Mouse (Mus musculus): ENCODE results near the gene Cpm. TPM values are rescaled to one million over a fixed set of nuclear protein-coding genes. Genes with fewer than 3 reads are reported as not detected.

Gene Cpm
- polyA plus RNA-seq, 1 experiment from 2014 or later = 23.5 TPM

DNA sequence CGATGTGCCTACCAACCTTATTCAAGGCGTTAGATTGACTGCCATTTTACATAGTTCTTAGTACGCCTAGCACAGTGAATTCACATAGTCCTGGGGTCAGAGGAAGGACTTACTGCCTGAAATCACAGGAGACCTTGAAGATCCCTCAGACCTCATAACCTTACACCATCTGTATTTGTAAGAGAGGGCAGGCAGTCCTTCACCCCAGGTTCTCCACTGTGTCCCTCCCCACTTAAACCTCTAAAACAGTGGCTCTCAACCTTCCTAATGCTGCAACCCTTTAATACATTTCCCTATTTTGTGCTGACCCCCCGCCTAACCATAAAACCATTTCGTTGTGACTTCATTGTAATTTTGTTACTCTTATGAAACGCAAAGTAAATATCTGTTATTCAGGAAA is 1.4 kb upstream of the Cpm start:
- H3K4me2 ChIP-seq = peak overlapping the region; percentile 94; the same call in 1 of the 2 replicates
- no peak overlapping the region for H3K9ac ChIP-seq
- no peak for TF ChIP-seq CTCF (IDR thresholded peaks at IDR 0.05; ENCODE audit: low read depth)
- H3K27ac ChIP-seq (ENCODE audit: low read depth) = no peak overlapping the region
- no peak overlapping the region for H3K4me3 ChIP-seq (ENCODE audit: low read depth, low read length)
- peaks cover 17% of the 10 kb centered on the region for H3K27me3 ChIP-seq (ENCODE audit: insufficient read depth, low read length)
- 48% methylated on average over 6 of the region's 6 CpGs for WGBS
- H3K9me3 ChIP-seq (ENCODE audit: low read depth, low read length) = no peaks in the 10 kb centered on the region
- H3K36me3 ChIP-seq (ENCODE audit: insufficient read depth) = no peaks in the 10 kb centered on the region
- no peak for DNase-seq
- no peaks in the 10 kb centered on the region for H3K4me1 ChIP-seq (ENCODE audit: insufficient read depth)
- no peak for ATAC-seq (ENCODE audit: insufficient read depth)

DNA sequence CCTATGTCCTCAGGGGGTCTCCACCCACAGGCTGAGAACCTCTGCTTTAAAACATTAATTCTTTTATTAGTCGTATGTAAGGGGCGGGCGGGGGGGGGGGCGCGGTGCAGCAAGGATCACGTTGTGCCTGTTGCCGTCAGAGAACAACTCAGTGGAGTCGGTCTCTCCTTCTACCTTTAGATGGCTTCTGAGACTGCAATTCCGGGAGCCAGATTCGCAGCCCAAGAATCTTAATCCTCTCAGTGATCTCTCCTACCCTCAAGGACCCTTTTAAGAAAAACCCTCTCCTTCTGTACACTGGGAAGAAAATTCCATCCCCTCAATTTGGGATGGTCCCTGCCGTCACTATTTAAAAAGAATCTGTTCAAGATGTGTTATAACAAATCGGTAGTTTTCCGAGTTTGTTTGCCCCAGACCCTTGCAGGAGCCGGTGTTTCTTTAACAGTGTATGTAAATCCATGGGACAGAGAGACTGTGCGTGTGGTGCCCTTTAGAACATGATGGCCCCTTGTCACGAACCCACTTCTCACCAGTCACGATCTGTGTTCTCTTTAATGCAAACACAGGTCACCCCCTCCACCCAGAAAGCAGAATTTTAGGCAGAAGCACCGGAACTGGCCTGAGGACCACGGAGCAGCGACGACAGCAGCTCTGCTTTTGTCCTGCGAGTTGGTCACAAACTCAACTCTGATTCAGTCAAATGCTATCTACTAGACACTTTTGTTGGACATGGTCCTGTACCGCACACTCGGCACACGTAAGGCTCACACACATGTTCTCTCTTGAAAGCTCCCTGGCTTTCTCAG is 734 bp upstream of the Cpm start:
- H3K4me3 ChIP-seq (ENCODE audit: low read depth, low read length) = peak overlapping the region; percentile 52
- H3K4me2 ChIP-seq = peak overlapping the region; percentile 94
- peak; percentile 21; the same call in 1 of the 2 replicates for ATAC-seq (ENCODE audit: insufficient read depth)
- H3K27me3 ChIP-seq (ENCODE audit: insufficient read depth, low read length) = peaks cover 17% of the 10 kb centered on the region
- no peak overlapping the region for H3K27ac ChIP-seq (ENCODE audit: low read depth)
- no peaks in the 10 kb centered on the region for H3K36me3 ChIP-seq (ENCODE audit: insufficient read depth)
- no peak for TF ChIP-seq CTCF (IDR thresholded peaks at IDR 0.05; ENCODE audit: low read depth)
- peak overlapping the region; percentile 49 for H3K9ac ChIP-seq
- no peak for DNase-seq
- no peaks in the 10 kb centered on the region for H3K9me3 ChIP-seq (ENCODE audit: low read depth, low read length)
- no peaks in the 10 kb centered on the region for H3K4me1 ChIP-seq (ENCODE audit: insufficient read depth)
- 3% methylated on average over 25 of the region's 25 CpGs for WGBS

GRCm38 (mm10) chr10:117630176-117630575 is 876 bp downstream of the Cpm start:
- DNase-seq (no peak), ATAC-seq (ENCODE audit: insufficient read depth) (no peak)
- Histone ChIP-seq H3K36me3 (ENCODE audit: insufficient read depth) (no peaks in the 10 kb centered on the region), H3K4me2 (peak overlapping the region; percentile 94), H3K9me3 (ENCODE audit: low read depth, low read length) (no peaks in the 10 kb centered on the region), H3K27ac (ENCODE audit: low read depth) (no peak overlapping the region), H3K9ac (peak overlapping the region; percentile 49; the same call in 1 of the 2 replicates), H3K27me3 (ENCODE audit: insufficient read depth, low read length) (peaks cover 17% of the 10 kb centered on the region), H3K4me3 (ENCODE audit: low read depth, low read length) (peak overlapping the region; percentile 52), H3K4me1 (ENCODE audit: insufficient read depth) (no peaks in the 10 kb centered on the region)
- no peak for TF ChIP-seq CTCF (IDR thresholded peaks at IDR 0.05; ENCODE audit: low read depth)
- 19% methylated on average over 8 of the region's 8 CpGs for whole genome bisulfite sequencing

GRCm38 (mm10) chr10:117630810-117631209 is 1.5 kb downstream of the Cpm start:
- Histone ChIP-seq H3K27ac (ENCODE audit: low read depth) (no peak overlapping the region), H3K27me3 (ENCODE audit: insufficient read depth, low read length) (peaks cover 17% of the 10 kb centered on the region), H3K4me2 (peak overlapping the region; percentile 94; the same call in 1 of the 2 replicates), H3K36me3 (ENCODE audit: insufficient read depth) (no peaks in the 10 kb centered on the region), H3K4me3 (ENCODE audit: low read depth, low read length) (no peak overlapping the region), H3K4me1 (ENCODE audit: insufficient read depth) (no peaks in the 10 kb centered on the region), H3K9ac (no peak overlapping the region), H3K9me3 (ENCODE audit: low read depth, low read length) (no peaks in the 10 kb centered on the region)
- 60% methylated on average over 2 of the region's 2 CpGs for WGBS
- DNase-seq (no peak), ATAC-seq (ENCODE audit: insufficient read depth) (no peak)
- TF ChIP-seq CTCF (IDR thresholded peaks at IDR 0.05; ENCODE audit: low read depth) = no peak

GRCm38 (mm10) chr10:117631562-117632259 is 2.4 kb downstream of the Cpm start:
- H3K4me1 ChIP-seq (ENCODE audit: insufficient read depth) = no peaks in the 10 kb centered on the region
- H3K4me3 ChIP-seq (ENCODE audit: low read depth, low read length) = no peak overlapping the region
- no peak overlapping the region for H3K9ac ChIP-seq
- ATAC-seq (ENCODE audit: insufficient read depth) = no peak
- no peak overlapping the region for H3K4me2 ChIP-seq
- no peaks in the 10 kb centered on the region for H3K9me3 ChIP-seq (ENCODE audit: low read depth, low read length)
- H3K27me3 ChIP-seq (ENCODE audit: insufficient read depth, low read length) = peaks cover 17% of the 10 kb centered on the region
- no peak for DNase-seq
- WGBS = 80% methylated on average over 16 of the region's 16 CpGs
- H3K27ac ChIP-seq (ENCODE audit: low read depth) = no peak overlapping the region
- TF ChIP-seq CTCF (IDR thresholded peaks at IDR 0.05; ENCODE audit: low read depth) = no peak
- no peaks in the 10 kb centered on the region for H3K36me3 ChIP-seq (ENCODE audit: insufficient read depth)

- no peak overlapping the region for H3K9ac ChIP-seq
- H3K4me1 ChIP-seq (ENCODE audit: insufficient read depth) = no peaks in the 10 kb centered on the region
- no peaks in the 10 kb centered on the region for H3K9me3 ChIP-seq (ENCODE audit: low read depth, low read length)
- DNase-seq (no peak), ATAC-seq (ENCODE audit: insufficient read depth) (no peak)
- no peak overlapping the region for H3K4me3 ChIP-seq (ENCODE audit: low read depth, low read length)
- no peaks in the 10 kb centered on the region for H3K36me3 ChIP-seq (ENCODE audit: insufficient read depth)
- H3K27me3 ChIP-seq (ENCODE audit: insufficient read depth, low read length) = peaks cover 17% of the 10 kb centered on the region
- WGBS = 87% methylated on average over 4 of the region's 4 CpGs
- no peak for TF ChIP-seq CTCF (IDR thresholded peaks at IDR 0.05; ENCODE audit: low read depth)
- H3K27ac ChIP-seq (ENCODE audit: low read depth) = no peak overlapping the region
- no peak overlapping the region for H3K4me2 ChIP-seq
Observed at GRCm38 (mm10) chr10:117632394-117632793, 3.1 kb downstream of the Cpm start.

- no peak overlapping the region for H3K9ac ChIP-seq
- no peak overlapping the region for H3K27ac ChIP-seq (ENCODE audit: low read depth)
- H3K4me3 ChIP-seq (ENCODE audit: low read depth, low read length) = no peak overlapping the region
- no peak overlapping the region for H3K4me2 ChIP-seq
- H3K36me3 ChIP-seq (ENCODE audit: insufficient read depth) = no peaks in the 10 kb centered on the region
- no peak for TF ChIP-seq CTCF (IDR thresholded peaks at IDR 0.05; ENCODE audit: low read depth)
- peaks cover 17% of the 10 kb centered on the region for H3K27me3 ChIP-seq (ENCODE audit: insufficient read depth, low read length)
- WGBS = 85% methylated on average over 5 of the region's 5 CpGs
- H3K4me1 ChIP-seq (ENCODE audit: insufficient read depth) = no peaks in the 10 kb centered on the region
- H3K9me3 ChIP-seq (ENCODE audit: low read depth, low read length) = no peaks in the 10 kb centered on the region
- DNase-seq (no peak), ATAC-seq (ENCODE audit: insufficient read depth) (no peak)
Observed at GRCm38 (mm10) chr10:117633564-117634208, 4.4 kb downstream of the Cpm start.
